Mouse (Mus musculus) granulocyte monocyte progenitor cell, adult 5-6 weeks (primary cell): ENCODE results near the gene Plxdc2. TPM values are rescaled to one million over a fixed set of nuclear protein-coding genes. Genes with fewer than 3 reads are reported as not detected.

Experiments
- ATAC-seq: replicated peaks from 2 replicates; pipeline ENCODE4 v1.8.0; 2016; ENCODE audit warnings: mild to moderate bottlenecking, moderate TSS enrichment, inconsistent platforms; ENCODE audit not compliant: poor library complexity, severe bottlenecking
- total RNA-seq, 2 experiments: library from RNA; stranded (forward) in 1 of 2; stranded (reverse) in 1 of 2; fragments of 200-712, 200-1000 nt in 1 of 2; fragments of >200 nt in 1 of 2; fragmentation: Nextera tagmentation in 1 of 2; gene quantifications; 2 replicates each; pipeline ENCODE4 v1.2.3; 2014 to 2017

The Plxdc2 gene
- 0.17 TPM in 1 of 2 replicates, not detected in the other for total RNA-seq (2014; fragmentation: Nextera tagmentation)
- total RNA-seq (2017): not detected in 2 replicates

DNA sequence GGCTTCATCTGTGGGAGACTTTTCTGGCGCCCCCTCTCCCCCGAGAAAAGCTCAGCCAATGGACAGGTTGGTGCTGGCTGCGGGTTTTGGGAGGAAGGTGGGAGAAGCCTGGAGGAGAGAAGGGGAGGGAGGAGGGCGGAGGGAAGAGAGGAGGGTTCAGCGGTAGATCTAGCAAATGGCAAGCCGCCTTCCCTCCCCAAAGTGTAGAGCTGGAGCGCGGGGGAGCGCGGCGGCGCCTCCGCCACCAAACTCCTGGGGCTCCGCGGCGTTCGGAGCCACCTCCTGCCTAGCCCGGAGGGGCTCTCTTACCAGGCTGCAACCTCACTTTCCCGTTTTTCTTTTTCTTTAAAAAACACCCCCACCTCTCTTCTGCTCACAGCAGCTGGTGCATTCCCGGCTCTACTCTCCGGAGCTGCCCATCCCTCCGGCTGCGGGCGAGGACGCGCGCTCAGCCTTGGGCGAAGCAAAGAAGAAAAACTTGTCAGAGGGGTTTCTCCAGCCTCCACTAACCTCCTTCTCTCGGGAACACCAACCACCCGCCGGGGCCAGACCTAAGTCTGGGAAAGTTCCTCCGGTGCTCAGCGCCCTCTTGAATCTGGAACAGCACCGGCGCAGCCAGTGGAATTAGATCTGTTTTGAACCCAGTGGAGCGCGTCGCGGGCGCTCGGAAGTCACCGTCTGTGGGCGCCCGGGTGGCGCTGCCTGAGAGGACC lies at the start of gene Plxdc2:
TSS of gene Plxdc2 (plus strand) at position 199 of the 713 bp plus-strand sequence.
- ATAC-seq: peak; percentile 40

GRCm38 (mm10) chr2:16310387-16310786 lies 45.7 kb upstream of the Plxdc2 start:
- ATAC-seq: no peak

GRCm38 (mm10) chr2:16312400-16313070 lies 43.6 kb upstream of the Plxdc2 start:
- peak; percentile 37; the same call in 1 of the 2 replicates for ATAC-seq

- peak; percentile 68 for ATAC-seq
Observed at GRCm38 (mm10) chr2:16335194-16335781, 20.8 kb upstream of the Plxdc2 start.

GRCm38 (mm10) chr2:16344564-16344963 lies 11.5 kb upstream of the Plxdc2 start:
- no peak for ATAC-seq

GRCm38 (mm10) chr2:16351106-16351505 lies 5.0 kb upstream of the Plxdc2 start:
- ATAC-seq: no peak

GRCm38 (mm10) chr2:16355611-16356105 lies 446 bp upstream of the Plxdc2 start:
- peak; percentile 41 for ATAC-seq

DNA sequence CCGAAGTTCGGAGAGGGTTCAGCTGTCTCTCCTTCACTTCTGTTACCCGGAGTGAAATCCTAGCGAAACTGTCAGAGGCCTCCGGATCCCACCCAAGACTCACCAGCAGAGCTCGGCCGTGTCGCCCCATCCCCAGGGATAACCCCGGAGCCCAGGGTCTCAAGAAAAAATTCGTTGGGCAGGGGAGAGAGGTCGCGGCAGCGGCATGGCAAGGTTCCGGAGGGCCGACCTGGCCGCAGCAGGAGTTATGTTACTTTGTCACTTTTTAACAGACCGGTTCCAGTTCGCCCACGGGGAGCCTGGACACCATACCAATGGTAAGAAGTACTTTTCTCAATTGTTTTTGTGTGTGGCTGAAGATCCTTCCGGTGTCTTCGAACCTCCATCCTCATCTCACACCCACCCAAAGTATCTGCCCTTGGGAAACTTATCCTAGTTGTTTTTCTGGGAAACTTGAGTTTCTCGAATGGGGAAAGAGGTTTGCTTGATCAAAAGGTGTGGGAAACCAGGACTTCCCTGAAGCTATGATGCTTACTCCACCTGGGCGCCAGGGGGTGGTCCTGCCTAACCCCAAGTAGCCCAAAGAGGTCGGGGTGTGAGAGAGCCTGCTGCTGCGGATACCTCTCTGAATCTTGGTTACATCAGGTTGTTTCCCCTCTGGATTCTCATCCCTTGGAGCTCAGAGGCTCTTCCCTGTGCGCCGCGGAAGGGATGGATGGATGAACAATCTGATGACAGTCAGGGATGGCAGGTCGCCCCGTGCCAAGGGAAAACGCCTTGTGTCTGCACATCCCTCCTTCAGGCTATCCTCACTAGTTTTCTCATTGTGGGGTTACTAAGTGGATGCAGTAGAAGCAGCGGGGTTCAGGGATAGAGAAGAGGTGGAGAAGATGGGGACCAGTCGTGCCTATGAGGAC lies 1.1 kb downstream of the Plxdc2 start:
- no peak for ATAC-seq

GRCm38 (mm10) chr2:16357946-16358345 lies 1.8 kb downstream of the Plxdc2 start:
- no peak for ATAC-seq

DNA sequence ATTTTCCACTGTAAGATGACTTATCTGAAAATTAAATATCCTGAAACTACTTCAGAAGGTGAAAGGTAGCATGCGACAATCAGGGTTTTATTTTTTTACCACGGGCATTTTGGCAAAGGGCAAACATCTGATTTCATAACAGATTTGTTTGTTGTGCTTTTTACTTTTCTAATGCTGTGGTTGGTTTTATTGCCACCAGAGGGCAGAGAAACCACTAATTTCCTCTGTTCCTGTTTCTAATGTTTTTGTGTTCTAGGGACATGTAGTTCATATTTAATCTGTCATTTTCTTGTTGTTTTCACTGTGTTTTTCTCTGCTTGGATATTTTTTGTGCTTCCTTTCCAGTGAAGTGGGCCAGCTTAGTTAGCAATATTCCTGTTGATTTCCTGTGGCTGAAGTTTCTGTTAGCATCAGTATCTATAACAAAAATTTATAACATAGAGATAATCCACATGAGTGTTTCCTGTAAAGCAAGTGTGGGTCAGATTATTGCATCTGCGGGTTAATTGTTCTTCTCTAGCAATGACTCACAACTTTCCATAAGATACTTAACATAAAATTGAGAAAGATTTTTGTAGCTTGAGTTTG lies 3.3 kb downstream of the Plxdc2 start:
- ATAC-seq: peak; percentile 41

GRCm38 (mm10) chr2:16364749-16365148 lies 8.6 kb downstream of the Plxdc2 start:
- no peak for ATAC-seq

- no peak for ATAC-seq
Observed at GRCm38 (mm10) chr2:16365830-16366401, 9.8 kb downstream of the Plxdc2 start.

DNA sequence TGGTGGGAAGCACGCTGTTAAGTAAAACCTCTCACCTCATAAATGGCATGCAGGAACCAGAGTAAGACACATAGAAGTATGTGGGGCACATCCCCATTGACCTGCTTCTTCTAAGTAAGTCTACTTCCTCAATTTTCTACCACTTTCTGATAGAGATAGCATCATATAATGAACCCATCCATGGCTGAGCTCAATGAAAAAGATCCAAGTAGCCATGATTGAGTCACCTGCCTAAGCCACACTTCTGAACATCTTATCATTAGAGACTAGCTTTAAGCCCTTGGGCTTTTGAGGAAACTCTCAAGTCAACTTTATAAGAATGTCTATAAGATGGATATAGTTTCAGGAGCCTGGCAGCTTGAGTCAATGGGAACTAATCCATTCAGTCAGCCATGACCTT lies 14.3 kb downstream of the Plxdc2 start:
- ATAC-seq: no peak; the same call in 1 of the 2 replicates

DNA sequence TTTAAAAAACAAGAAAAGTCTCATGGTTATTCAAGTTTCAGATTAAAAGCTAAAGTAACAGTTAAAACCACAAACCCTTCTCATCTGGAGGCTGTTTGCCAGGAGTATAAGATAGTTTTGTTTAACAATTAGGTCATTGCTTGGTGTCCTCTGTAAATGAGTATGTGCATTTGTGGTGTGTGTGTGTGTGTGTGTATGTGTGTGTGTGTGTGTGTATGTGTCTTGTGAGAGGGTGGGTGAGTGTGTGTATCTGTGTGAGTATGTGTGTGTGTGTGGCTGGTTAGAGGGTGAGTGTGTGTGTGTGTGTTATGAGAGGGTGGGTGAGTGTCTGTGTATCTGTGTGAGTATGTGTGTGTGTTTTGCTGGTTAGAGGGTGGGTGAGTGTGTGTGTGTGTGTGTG lies 18.2 kb downstream of the Plxdc2 start:
- ATAC-seq: no peak

DNA sequence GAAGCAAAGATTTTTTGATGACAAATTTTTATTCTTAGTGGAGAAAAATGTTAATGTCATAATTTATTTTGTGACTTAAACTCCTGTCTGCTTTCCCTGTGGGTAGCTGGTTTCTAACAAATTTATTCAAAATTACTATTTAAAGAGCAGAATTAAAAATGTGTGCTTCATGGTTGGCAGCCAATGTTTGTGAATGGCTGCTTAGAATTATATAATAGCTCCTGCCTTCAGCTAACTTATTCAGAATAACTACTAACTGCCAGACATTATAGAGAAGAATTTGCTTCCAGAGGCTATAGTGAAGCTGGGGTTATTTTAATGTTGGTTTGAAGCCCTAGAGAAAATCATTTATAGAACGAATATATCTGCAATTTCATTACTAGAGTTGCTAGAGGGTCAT lies 30.1 kb downstream of the Plxdc2 start:
- ATAC-seq: no peak

- no peak for ATAC-seq
Observed at GRCm38 (mm10) chr2:16386692-16387091, 30.6 kb downstream of the Plxdc2 start.

DNA sequence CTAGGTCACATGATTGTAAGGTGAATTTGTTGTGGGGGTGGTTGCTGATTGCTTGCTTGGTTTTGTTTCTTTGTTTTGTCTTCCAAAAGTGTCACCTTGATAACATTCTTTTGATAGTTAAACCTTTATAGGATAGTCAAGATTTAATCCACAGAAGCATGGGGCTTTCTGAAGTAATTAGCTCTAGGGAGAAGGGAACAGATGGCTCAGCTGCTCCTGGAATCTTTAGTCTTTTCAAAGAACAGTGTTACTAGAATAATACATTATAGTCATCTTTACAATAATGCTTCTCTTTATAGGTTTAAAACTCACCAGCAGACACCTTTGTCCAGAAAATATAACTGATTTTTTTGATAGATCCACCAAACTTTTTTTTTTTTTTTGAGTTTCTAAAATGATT lies 31.7 kb downstream of the Plxdc2 start:
- ATAC-seq: no peak

GRCm38 (mm10) chr2:16397501-16397900 lies 41.4 kb downstream of the Plxdc2 start:
- ATAC-seq: no peak

- no peak for ATAC-seq
Observed at GRCm38 (mm10) chr2:16398006-16398405, 41.9 kb downstream of the Plxdc2 start.
